Mouse (Mus musculus) heart, embryonic 16.5 days (tissue): ENCODE results near the gene Olfr904. TPM values are rescaled to one million over a fixed set of nuclear protein-coding genes. Genes with fewer than 3 reads are reported as not detected.
"Not testable (repeated sequence)": the region's sequence is repeated elsewhere in the genome, so short reads cannot be mapped to it uniquely, and the experiment has no call there.

Source experiments
- ATAC-seq: fragments of 200-750 bp; cut with Nextera tagmentation; replicated peaks from 2 replicates; pipeline ENCODE4 v1.8.0; 2017; ENCODE audit warnings: moderate number of reproducible peaks; ENCODE audit not compliant: insufficient read depth, low FRiP score; ENCODE audit errors: extremely low read depth
- H3K27ac ChIP-seq: fragments of 300-500 bp; sonication (generic); 2 replicates; pipeline ENCODE4 v1.5.1; 2014; ENCODE audit warnings: mild to moderate bottlenecking, low read length, control low read depth, moderate library complexity
- H3K27me3 ChIP-seq: fragments of 300-500 bp; sonication (generic); 2 replicates; pipeline ENCODE4 v1.6.1; 2014; ENCODE audit warnings: low read length, mixed read lengths; ENCODE audit not compliant: control insufficient read depth, insufficient read depth
- H3K36me3 ChIP-seq: fragments of 300-500 bp; sonication (generic); 2 replicates; pipeline ENCODE4 v1.6.1; 2014; ENCODE audit not compliant: control insufficient read depth, insufficient read depth
- H3K4me1 ChIP-seq: fragments of 300-500 bp; sonication (generic); 2 replicates; pipeline ENCODE4 v1.6.1; 2014; ENCODE audit warnings: low read length, mixed read lengths; ENCODE audit not compliant: control insufficient read depth, insufficient read depth
- H3K4me2 ChIP-seq: fragments of 300-500 bp; sonication (generic); 2 replicates; pipeline ENCODE4 v1.6.1; 2014; ENCODE audit warnings: low read depth, mild to moderate bottlenecking, control low read depth, low read length
- H3K4me3 ChIP-seq: fragments of 300-500 bp; sonication (generic); 2 replicates; pipeline ENCODE4 v1.5.1; 2014; ENCODE audit warnings: mild to moderate bottlenecking, control low read depth, low read length
- H3K9ac ChIP-seq: fragments of 300-500 bp; sonication (generic); 2 replicates; pipeline ENCODE4 v1.6.1; 2014; ENCODE audit warnings: low read length, control low read depth
- H3K9me3 ChIP-seq: fragments of 300-500 bp; sonication (generic); replicated peaks from 2 replicates; pipeline ENCODE4 v1.6.1; 2016; ENCODE audit warnings: low read length; ENCODE audit not compliant: control insufficient read depth
- WGBS: fragments of 180-500 bp; shearing (Covaris S2); extraction: QIAGEN DNeasy Blood & Tissue Kit; methylation state at CpG from one replicate; pipeline ENCODE4 v1.1.7; 2014; 5-methylcytosine and 5-hydroxymethylcytosine counted together
- polyA plus RNA-seq: library from polyadenylated mRNA; unstranded; fragments of >200 nt; fragmentation: Nextera tagmentation; extraction: Ambion mirVana; gene quantifications from 2 replicates; pipeline ENCODE4 v1.2.1, GENCODE M21; 2015

Gene Olfr904
- not detected in 2 replicates for polyA plus RNA-seq

GRCm38 (mm10) chr9:38462844-38463243 lies at the start of gene Olfr904:
TSS of gene Olfr904 (plus strand) at chr9:38463144.
- H3K27ac ChIP-seq: no peak within 1 kb of the TSS
- H3K4me1 ChIP-seq: no peaks in the 10 kb centered on the region
- ATAC-seq: no peak
- H3K9ac ChIP-seq: no peak within 1 kb of the TSS
- H3K4me3 ChIP-seq: no peak within 1 kb of the TSS
- no peaks in the 10 kb centered on the region for H3K9me3 ChIP-seq
- no peaks in the 10 kb centered on the region for H3K27me3 ChIP-seq
- H3K4me2 ChIP-seq: no peak within 1 kb of the TSS
- H3K36me3 ChIP-seq: no peaks in the 10 kb centered on the region

- not testable (repeated sequence) for H3K9me3 ChIP-seq, H3K4me3 ChIP-seq, H3K9ac ChIP-seq, H3K4me1 ChIP-seq, H3K27me3 ChIP-seq, H3K36me3 ChIP-seq, ATAC-seq, H3K4me2 ChIP-seq, H3K27ac ChIP-seq
- 84% methylated on average over 14 of the region's 14 CpGs for WGBS
These were observed 49.4 kb upstream of the Olfr904 start for GRCm38 (mm10) chr9:38413502-38413901.

GRCm38 (mm10) chr9:38423801-38424200 lies 39.1 kb upstream of the Olfr904 start:
- Histone ChIP-seq H3K9me3 (peaks cover 3% of the 10 kb centered on the region; the same call in 1 of the 2 replicates), H3K4me2 (no peak overlapping the region), H3K27me3 (no peaks in the 10 kb centered on the region), H3K27ac (no peak overlapping the region), H3K4me1 (no peaks in the 10 kb centered on the region), H3K4me3 (no peak overlapping the region), H3K36me3 (no peaks in the 10 kb centered on the region), H3K9ac (no peak overlapping the region)
- no peak for ATAC-seq

GRCm38 (mm10) chr9:38427026-38427425 lies 35.9 kb upstream of the Olfr904 start:
- H3K27me3 ChIP-seq: no peaks in the 10 kb centered on the region
- no peak overlapping the region for H3K4me3 ChIP-seq
- H3K4me2 ChIP-seq: no peak overlapping the region
- H3K36me3 ChIP-seq: no peaks in the 10 kb centered on the region
- ATAC-seq: no peak
- H3K9me3 ChIP-seq: peaks cover 3% of the 10 kb centered on the region; the same call in 1 of the 2 replicates
- H3K4me1 ChIP-seq: no peaks in the 10 kb centered on the region
- H3K27ac ChIP-seq: no peak overlapping the region
- no peak overlapping the region for H3K9ac ChIP-seq
- WGBS: 36% methylated on average over 1 of the region's 1 CpGs

GRCm38 (mm10) chr9:38429155-38429554 lies 33.8 kb upstream of the Olfr904 start, which contains the start of gene Olfr901:
TSS of gene Olfr901 (plus strand) at chr9:38429455.
- Histone ChIP-seq H3K9me3 (peaks cover 3% of the 10 kb centered on the region; the same call in 1 of the 2 replicates), H3K27ac (no peak within 1 kb of the TSS), H3K4me3 (no peak within 1 kb of the TSS), H3K27me3 (no peaks in the 10 kb centered on the region), H3K9ac (no peak within 1 kb of the TSS), H3K36me3 (no peaks in the 10 kb centered on the region), H3K4me2 (no peak within 1 kb of the TSS), H3K4me1 (no peaks in the 10 kb centered on the region)
- no peak for ATAC-seq
- 76% methylated on average over 1 of the region's 1 CpGs for WGBS

- 82% methylated on average over 5 of the region's 5 CpGs for WGBS
These were observed 15.6 kb upstream of the Olfr904 start, which contains the start of gene Olfr902 for GRCm38 (mm10) chr9:38447352-38447751. TSS of gene Olfr902 (plus strand) at chr9:38447652.

GRCm38 (mm10) chr9:38470807-38471206 lies 7.9 kb downstream of the Olfr904 start, which contains the start of gene Olfr905:
TSS of gene Olfr905 (plus strand) at chr9:38471107.
- Histone ChIP-seq H3K4me3 (no peak within 1 kb of the TSS), H3K4me1 (no peaks in the 10 kb centered on the region), H3K27ac (no peak within 1 kb of the TSS), H3K9ac (no peak within 1 kb of the TSS), H3K9me3 (no peaks in the 10 kb centered on the region), H3K36me3 (no peaks in the 10 kb centered on the region), H3K4me2 (no peak within 1 kb of the TSS), H3K27me3 (no peaks in the 10 kb centered on the region)
- ATAC-seq: no peak

More at GRCm38 (mm10) chr9:38447352-38447751, 15.6 kb upstream of the Olfr904 start, which contains the start of gene Olfr902:
- Histone ChIP-seq H3K27me3 (no peaks in the 10 kb centered on the region), H3K9me3 (no peaks in the 10 kb centered on the region), H3K27ac (no peak within 1 kb of the TSS), H3K4me2 (no peak within 1 kb of the TSS), H3K36me3 (no peaks in the 10 kb centered on the region), H3K4me1 (no peaks in the 10 kb centered on the region), H3K4me3 (no peak within 1 kb of the TSS), H3K9ac (no peak within 1 kb of the TSS)
- ATAC-seq: no peak

GRCm38 (mm10) chr9:38486785-38487184 lies 23.8 kb downstream of the Olfr904 start, which contains the start of gene Olfr906:
TSS of gene Olfr906 (plus strand) at chr9:38487085.
- no peak for ATAC-seq
- no peaks in the 10 kb centered on the region for H3K9me3 ChIP-seq
- no peaks in the 10 kb centered on the region for H3K27me3 ChIP-seq
- H3K4me1 ChIP-seq: no peaks in the 10 kb centered on the region
- H3K4me3 ChIP-seq: no peak within 1 kb of the TSS
- 68% methylated on average over 3 of the region's 3 CpGs for WGBS
- H3K36me3 ChIP-seq: no peaks in the 10 kb centered on the region
- H3K27ac ChIP-seq: no peak within 1 kb of the TSS
- no peak within 1 kb of the TSS for H3K4me2 ChIP-seq
- H3K9ac ChIP-seq: no peak within 1 kb of the TSS

GRCm38 (mm10) chr9:38495501-38495900 lies 32.6 kb downstream of the Olfr904 start, which contains the start of gene Olfr907:
TSS of gene Olfr907 (plus strand) at chr9:38495801.
- Histone ChIP-seq H3K4me1 (no peaks in the 10 kb centered on the region), H3K36me3 (no peaks in the 10 kb centered on the region), H3K27ac (no peak within 1 kb of the TSS), H3K9me3 (no peaks in the 10 kb centered on the region), H3K27me3 (no peaks in the 10 kb centered on the region), H3K9ac (no peak within 1 kb of the TSS), H3K4me3 (no peak within 1 kb of the TSS), H3K4me2 (no peak within 1 kb of the TSS)
- 62% methylated on average over 2 of the region's 2 CpGs for WGBS
- no peak for ATAC-seq
